Mouse (Mus musculus): ENCODE measurements at regions not wholly inside any gene's neighbourhood (a gene's known extent, or its start where the extent isn't known, plus 50 kb on each side); places are given as distances from the start of the nearest gene placed in this dataset.
A peak's percentile ranks its signal among the peaks of the same experiment; 100 is the strongest.

DNA sequence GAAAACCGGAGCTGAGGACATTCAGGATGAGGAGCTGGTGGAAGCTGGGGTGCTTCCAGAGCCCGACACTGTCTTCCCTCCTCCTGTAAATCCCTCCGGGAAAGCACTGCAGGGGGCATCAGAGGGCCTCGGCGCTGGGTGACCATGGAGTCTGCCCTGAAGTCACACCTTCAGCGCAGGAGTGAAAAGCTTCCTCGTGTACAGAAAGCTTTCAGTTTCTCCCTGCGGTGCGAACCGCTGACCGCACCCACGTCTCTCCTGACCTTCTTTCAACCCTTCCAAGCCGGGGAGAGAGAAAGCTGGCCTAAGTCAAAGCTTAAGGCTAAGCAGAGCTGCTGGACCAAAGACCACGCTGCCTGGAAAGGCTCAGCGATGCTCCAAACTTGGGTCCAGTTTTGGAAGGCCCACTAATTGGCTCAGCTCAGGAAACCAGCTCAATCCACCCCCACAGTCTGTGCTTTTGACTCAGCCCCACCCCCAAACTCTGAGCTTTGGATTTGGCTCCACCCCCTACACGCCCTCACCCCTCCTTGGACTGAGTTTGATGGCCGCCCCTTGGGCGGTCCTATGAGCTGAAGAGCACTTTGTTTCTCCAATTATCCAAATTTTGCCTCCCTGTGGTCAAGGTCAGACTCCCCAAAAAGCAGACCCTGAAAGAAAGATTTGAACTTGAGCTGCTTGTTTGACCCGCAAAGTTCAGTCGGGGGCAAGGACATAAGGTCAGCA lies 97.0 kb upstream of the Rpl38 start:
- Histone ChIP-seq H3K9ac (ENCODE audit: low read depth, low read length) (no peak overlapping the region), H3K9me3 (ENCODE audit: control insufficient read depth) (no peaks in the 10 kb centered on the region), H3K4me2 (replicated peaks; ENCODE audit: low read depth) (peak overlapping the region; percentile 30), H3K4me3 (ENCODE audit: low read depth, low read length) (no peak overlapping the region), H3K4me1 (replicated peaks; ENCODE audit: control insufficient read depth, insufficient read depth, low read length) (no peaks in the 10 kb centered on the region), H3K36me3 (ENCODE audit: control insufficient read depth, insufficient read depth) (no peaks in the 10 kb centered on the region), H3K27me3 (replicated peaks; ENCODE audit: control insufficient read depth, insufficient read depth, low read length) (peaks cover 11% of the 10 kb centered on the region), H3K27ac (ENCODE audit: low read depth, low read length) (no peak overlapping the region)
- 36% methylated on average over 20 of the region's 20 CpGs for WGBS
- peak; percentile 22; the same call in 1 of the 2 replicates for ATAC-seq
- TF ChIP-seq CTCF (IDR thresholded peaks at IDR 0.05; ENCODE audit: low read depth), result peak; percentile 26

GRCm38 (mm10) chr11:114570076-114570475 lies 98.2 kb upstream of the Rpl38 start:
- Histone ChIP-seq H3K9ac (ENCODE audit: low read depth, low read length) (no peak overlapping the region), H3K27me3 (replicated peaks; ENCODE audit: control insufficient read depth, insufficient read depth, low read length) (peaks cover 11% of the 10 kb centered on the region), H3K4me3 (ENCODE audit: low read depth, low read length) (no peak overlapping the region), H3K27ac (ENCODE audit: low read depth, low read length) (no peak overlapping the region), H3K4me2 (replicated peaks; ENCODE audit: low read depth) (no peak overlapping the region), H3K9me3 (ENCODE audit: control insufficient read depth) (no peaks in the 10 kb centered on the region), H3K36me3 (ENCODE audit: control insufficient read depth, insufficient read depth) (no peaks in the 10 kb centered on the region), H3K4me1 (replicated peaks; ENCODE audit: control insufficient read depth, insufficient read depth, low read length) (no peaks in the 10 kb centered on the region)
- ATAC-seq, result no peak
- TF ChIP-seq CTCF (IDR thresholded peaks at IDR 0.05; ENCODE audit: low read depth), result no peak
- WGBS, result 98% methylated on average over 5 of the region's 5 CpGs

GRCm38 (mm10) chr11:114567814-114568800 lies 100.2 kb upstream of the Rpl38 start:
- WGBS, result 23% methylated on average over 21 of the region's 21 CpGs

DNA sequence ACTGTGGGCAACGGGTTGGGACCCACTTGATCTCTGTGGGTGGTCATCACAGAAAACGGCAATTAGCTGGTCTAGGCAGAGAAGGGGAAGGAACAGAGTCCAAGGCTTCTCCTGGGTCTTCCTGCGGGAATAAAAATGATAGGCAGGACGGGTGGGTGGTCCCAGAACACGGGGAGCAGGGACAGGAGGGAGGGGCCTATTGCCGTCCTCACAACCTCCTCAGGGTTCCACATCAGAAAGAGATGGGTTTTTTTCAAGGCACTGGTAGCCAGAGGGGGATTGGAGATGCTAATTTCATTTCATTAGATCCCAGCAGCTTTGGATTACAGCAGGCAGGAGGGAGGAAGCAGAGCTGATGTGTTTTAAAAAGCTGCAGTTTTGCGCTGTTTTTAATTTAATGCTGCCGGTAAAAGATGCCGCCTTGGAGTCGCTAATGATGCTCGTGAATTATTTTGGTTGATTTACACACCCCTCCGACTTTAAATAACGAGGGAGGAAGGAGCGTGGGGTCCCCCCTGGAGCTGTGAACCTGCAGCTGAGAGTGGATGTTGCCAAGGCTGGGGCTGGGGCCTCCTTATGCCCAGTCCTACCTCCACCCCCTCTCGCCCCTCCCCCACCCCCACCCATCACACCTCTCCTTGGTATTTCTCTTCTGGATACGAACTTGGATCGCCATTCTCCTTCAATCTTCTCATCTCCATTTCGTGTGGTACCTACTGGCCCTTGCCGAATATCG lies 101.1 kb upstream of the Rpl38 start:
- TF ChIP-seq CTCF (IDR thresholded peaks at IDR 0.05; ENCODE audit: low read depth), result no peak
- no peaks in the 10 kb centered on the region for H3K9me3 ChIP-seq (ENCODE audit: control insufficient read depth)
- H3K27ac ChIP-seq (ENCODE audit: low read depth, low read length), result no peak overlapping the region
- H3K9ac ChIP-seq (ENCODE audit: low read depth, low read length), result no peak overlapping the region
- no peak overlapping the region for H3K4me3 ChIP-seq (ENCODE audit: low read depth, low read length)
- H3K4me2 ChIP-seq (replicated peaks; ENCODE audit: low read depth), result no peak overlapping the region
- peaks cover 11% of the 10 kb centered on the region for H3K27me3 ChIP-seq (replicated peaks; ENCODE audit: control insufficient read depth, insufficient read depth, low read length)
- WGBS, result 14% methylated on average over 20 of the region's 20 CpGs
- ATAC-seq, result no peak
- no peaks in the 10 kb centered on the region for H3K4me1 ChIP-seq (replicated peaks; ENCODE audit: control insufficient read depth, insufficient read depth, low read length)
- no peaks in the 10 kb centered on the region for H3K36me3 ChIP-seq (ENCODE audit: control insufficient read depth, insufficient read depth)

More at GRCm38 (mm10) chr11:114567814-114568800, 100.2 kb upstream of the Rpl38 start:
- Histone ChIP-seq H3K36me3 (ENCODE audit: control insufficient read depth, insufficient read depth) (no peaks in the 10 kb centered on the region), H3K9me3 (ENCODE audit: control insufficient read depth) (no peaks in the 10 kb centered on the region), H3K27me3 (replicated peaks; ENCODE audit: control insufficient read depth, insufficient read depth, low read length) (peaks cover 11% of the 10 kb centered on the region), H3K9ac (ENCODE audit: low read depth, low read length) (no peak overlapping the region), H3K4me1 (replicated peaks; ENCODE audit: control insufficient read depth, insufficient read depth, low read length) (no peaks in the 10 kb centered on the region), H3K4me2 (replicated peaks; ENCODE audit: low read depth) (no peak overlapping the region), H3K27ac (ENCODE audit: low read depth, low read length) (no peak overlapping the region), H3K4me3 (ENCODE audit: low read depth, low read length) (no peak overlapping the region)
- no peak for ATAC-seq
- TF ChIP-seq CTCF (IDR thresholded peaks at IDR 0.05; ENCODE audit: low read depth), result no peak

- no peak for ATAC-seq
- WGBS, result 95% methylated on average over 2 of the region's 2 CpGs
- Histone ChIP-seq H3K36me3 (ENCODE audit: control insufficient read depth, insufficient read depth) (no peaks in the 10 kb centered on the region), H3K9ac (ENCODE audit: low read depth, low read length) (no peak overlapping the region), H3K27me3 (replicated peaks; ENCODE audit: control insufficient read depth, insufficient read depth, low read length) (peaks cover 17% of the 10 kb centered on the region), H3K27ac (ENCODE audit: low read depth, low read length) (no peak overlapping the region), H3K4me1 (replicated peaks; ENCODE audit: control insufficient read depth, insufficient read depth, low read length) (no peaks in the 10 kb centered on the region), H3K9me3 (ENCODE audit: control insufficient read depth) (no peaks in the 10 kb centered on the region), H3K4me3 (ENCODE audit: low read depth, low read length) (no peak overlapping the region), H3K4me2 (replicated peaks; ENCODE audit: low read depth) (no peak overlapping the region)
- peak; percentile 36 for TF ChIP-seq CTCF (IDR thresholded peaks at IDR 0.05; ENCODE audit: low read depth)
Observed at GRCm38 (mm10) chr11:114564949-114565348, 103.4 kb upstream of the Rpl38 start.

DNA sequence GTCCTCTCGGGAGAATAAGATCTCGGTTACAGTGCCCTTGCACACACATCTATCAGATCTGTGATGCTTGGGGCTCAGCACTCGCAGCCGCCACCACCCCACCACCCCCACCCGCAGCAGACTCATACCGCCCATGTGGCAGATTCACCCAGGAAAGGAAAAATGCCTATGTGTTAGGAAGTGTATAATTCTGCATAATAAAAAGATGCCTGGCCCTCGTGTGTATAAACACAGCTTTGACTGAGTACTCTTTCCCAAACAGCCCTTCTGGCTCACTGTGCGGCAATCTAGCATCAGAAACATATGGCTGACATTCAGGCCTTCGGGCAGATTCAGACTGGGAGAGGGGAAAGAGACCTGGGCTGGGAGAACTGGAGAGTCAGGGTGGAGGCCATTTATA lies 105.2 kb upstream of the Rpl38 start:
- Histone ChIP-seq H3K4me2 (replicated peaks; ENCODE audit: low read depth) (no peak overlapping the region), H3K9me3 (ENCODE audit: control insufficient read depth) (no peaks in the 10 kb centered on the region), H3K27ac (ENCODE audit: low read depth, low read length) (no peak overlapping the region), H3K4me3 (ENCODE audit: low read depth, low read length) (no peak overlapping the region), H3K4me1 (replicated peaks; ENCODE audit: control insufficient read depth, insufficient read depth, low read length) (no peaks in the 10 kb centered on the region), H3K9ac (ENCODE audit: low read depth, low read length) (no peak overlapping the region), H3K27me3 (replicated peaks; ENCODE audit: control insufficient read depth, insufficient read depth, low read length) (peaks cover 17% of the 10 kb centered on the region), H3K36me3 (ENCODE audit: control insufficient read depth, insufficient read depth) (no peaks in the 10 kb centered on the region)
- ATAC-seq, result no peak
- no peak for TF ChIP-seq CTCF (IDR thresholded peaks at IDR 0.05; ENCODE audit: low read depth)
- 67% methylated on average over 9 of the region's 9 CpGs for WGBS
